Mouse (Mus musculus) megakaryocyte, adult 5-6 weeks (primary cell): ENCODE results near the gene Trir. TPM values are rescaled to one million over a fixed set of nuclear protein-coding genes. Genes with fewer than 3 reads are reported as not detected.

Source experiments
- total RNA-seq, 2 experiments: library from RNA; stranded (forward) in 1 of 2; stranded (reverse) in 1 of 2; fragments of 153-499, 151-499 nt in 1 of 2; fragments of 221-1000, 200-1000 nt in 1 of 2; gene quantifications; 2 replicates each; pipeline versions ENCODE4 v1.2.3 to v1.2.4; 2015 to 2017

The Trir gene
- total RNA-seq, 2 experiments from 2014 or later, result 138 to 422 TPM

Other genes with a start within 250 kb of the Trir start
- 23.8 and 26.9 TPM in 2 replicates for gene Nfix, start 226.5 kb upstream of the Trir start, total RNA-seq (2015)
- gene Nfix, start 226.5 kb upstream of the Trir start, total RNA-seq (2017), result 7.7 and 17.0 TPM in 2 replicates
- gene Dand5, start 204.0 kb upstream of the Trir start, total RNA-seq (2015), result 1.4 and 2.6 TPM in 2 replicates
- 0.28 and 4.4 TPM in 2 replicates for gene Dand5, start 204.0 kb upstream of the Trir start, total RNA-seq (2017)
- 6.3 and 6.6 TPM in 2 replicates for gene Gadd45gip1, start 195.3 kb upstream of the Trir start, total RNA-seq (2015)
- gene Gadd45gip1, start 195.3 kb upstream of the Trir start, total RNA-seq (2017), result 13.9 and 20.5 TPM in 2 replicates
- 35.6 and 36.9 TPM in 2 replicates for gene Rad23a, start 186.2 kb upstream of the Trir start, total RNA-seq (2015)
- gene Rad23a, start 186.2 kb upstream of the Trir start, total RNA-seq (2017), result 27.6 and 29.5 TPM in 2 replicates
- gene Calr, start 179.9 kb upstream of the Trir start, total RNA-seq (2015), result 163 and 187 TPM in 2 replicates
- gene Calr, start 179.9 kb upstream of the Trir start, total RNA-seq (2017), result 821 and 830 TPM in 2 replicates
- gene Farsa, start 169.8 kb upstream of the Trir start, total RNA-seq (2015), result 11.6 and 17.3 TPM in 2 replicates
- 49.7 and 53.4 TPM in 2 replicates for gene Farsa, start 169.8 kb upstream of the Trir start, total RNA-seq (2017)
- 67.7 and 97.1 TPM in 2 replicates for gene Syce2, start 154.7 kb upstream of the Trir start, total RNA-seq (2015)
- 46.2 and 47.5 TPM in 2 replicates for gene Syce2, start 154.7 kb upstream of the Trir start, total RNA-seq (2017)
- 7.4 and 8.8 TPM in 2 replicates for gene Gcdh, start 132.9 kb upstream of the Trir start, total RNA-seq (2015)
- 9.7 and 11.9 TPM in 2 replicates for gene Gcdh, start 132.9 kb upstream of the Trir start, total RNA-seq (2017)
- 2.0 and 5.2 TPM in 2 replicates for gene Klf1, start 124.9 kb upstream of the Trir start, total RNA-seq (2015)
- 1.8 and 8.7 TPM in 2 replicates for gene Klf1, start 124.9 kb upstream of the Trir start, total RNA-seq (2017)
- 15.2 and 30.1 TPM in 2 replicates for gene Dnase2a, start 118.3 kb upstream of the Trir start, total RNA-seq (2015)
- gene Dnase2a, start 118.3 kb upstream of the Trir start, total RNA-seq (2017), result 27.4 and 39.0 TPM in 2 replicates
- gene Mast1, start 89.5 kb upstream of the Trir start, total RNA-seq (2015), result 0.02 TPM in 1 of 2 replicates, not detected in the other
- gene Mast1, start 89.5 kb upstream of the Trir start, total RNA-seq (2017), result 0.07 and 0.08 TPM in 2 replicates
- not detected in 2 replicates for gene Rtbdn, start 79.8 kb upstream of the Trir start, total RNA-seq (2015)
- not detected in 2 replicates for gene Rtbdn, start 79.8 kb upstream of the Trir start, total RNA-seq (2017)
- 3.2 TPM in 1 of 2 replicates, not detected in the other for gene Gm49661, start 57.4 kb upstream of the Trir start, total RNA-seq (2015)
- gene Gm49661, start 57.4 kb upstream of the Trir start, total RNA-seq (2017), result not detected in 2 replicates
- 180 and 184 TPM in 2 replicates for gene Prdx2, start 57.2 kb upstream of the Trir start, total RNA-seq (2015)
- 230 and 256 TPM in 2 replicates for gene Prdx2, start 57.2 kb upstream of the Trir start, total RNA-seq (2017)
- gene Rnaseh2a, start 57.1 kb upstream of the Trir start, total RNA-seq (2015), result 56.8 and 75.8 TPM in 2 replicates
- gene Rnaseh2a, start 57.1 kb upstream of the Trir start, total RNA-seq (2017), result 41.1 and 49.0 TPM in 2 replicates
- gene Junb, start 48.1 kb upstream of the Trir start, total RNA-seq (2015), result 45.5 and 60.4 TPM in 2 replicates
- 110 and 125 TPM in 2 replicates for gene Junb, start 48.1 kb upstream of the Trir start, total RNA-seq (2017)
- 0.82 and 1.1 TPM in 2 replicates for gene Hook2, start 36.2 kb upstream of the Trir start, total RNA-seq (2015)
- 3.1 and 6.6 TPM in 2 replicates for gene Hook2, start 36.2 kb upstream of the Trir start, total RNA-seq (2017)
- 0.07 TPM in 1 of 2 replicates, not detected in the other for gene Best2, start 12.3 kb upstream of the Trir start, total RNA-seq (2015)
- gene Best2, start 12.3 kb upstream of the Trir start, total RNA-seq (2017), result not detected in 2 replicates
- gene Asna1, start 1.5 kb upstream of the Trir start, total RNA-seq (2015), result 52.5 and 64.0 TPM in 2 replicates
- gene Asna1, start 1.5 kb upstream of the Trir start, total RNA-seq (2017), result 61.2 and 65.5 TPM in 2 replicates
- gene Tnpo2, start 10.1 kb downstream of the Trir start, total RNA-seq (2015), result 13.2 and 18.8 TPM in 2 replicates
- 13.1 and 17.7 TPM in 2 replicates for gene Tnpo2, start 10.1 kb downstream of the Trir start, total RNA-seq (2017)
- 2.1 and 4.1 TPM in 2 replicates for gene Fbxw9, start 33.2 kb downstream of the Trir start, total RNA-seq (2015)
- gene Fbxw9, start 33.2 kb downstream of the Trir start, total RNA-seq (2017), result 3.0 and 3.2 TPM in 2 replicates
- not detected in 2 replicates for gene Gm5741, start 41.2 kb downstream of the Trir start, total RNA-seq (2015)
- gene Gm5741, start 41.2 kb downstream of the Trir start, total RNA-seq (2017), result not detected in 2 replicates
- gene Dhps, start 44.9 kb downstream of the Trir start, total RNA-seq (2015), result 50.9 and 55.1 TPM in 2 replicates
- gene Dhps, start 44.9 kb downstream of the Trir start, total RNA-seq (2017), result 26.9 and 30.2 TPM in 2 replicates
- 116 and 119 TPM in 2 replicates for gene Wdr83os, start 53.9 kb downstream of the Trir start, total RNA-seq (2015)
- gene Wdr83os, start 53.9 kb downstream of the Trir start, total RNA-seq (2017), result 27.8 and 39.4 TPM in 2 replicates
- 17.0 and 20.5 TPM in 2 replicates for gene Wdr83, start 54.5 kb downstream of the Trir start, total RNA-seq (2015)
- 9.9 and 12.5 TPM in 2 replicates for gene Wdr83, start 54.5 kb downstream of the Trir start, total RNA-seq (2017)
- 204 TPM in 2 replicates for gene Man2b1, start 56.4 kb downstream of the Trir start, total RNA-seq (2015)
- 159 and 161 TPM in 2 replicates for gene Man2b1, start 56.4 kb downstream of the Trir start, total RNA-seq (2017)
- not detected in 2 replicates for gene Zfp791, start 96.3 kb downstream of the Trir start, total RNA-seq (2015)
- gene Zfp791, start 96.3 kb downstream of the Trir start, total RNA-seq (2017), result not detected in 2 replicates
- not detected in 2 replicates for gene Cks1brt, start 125.1 kb downstream of the Trir start, total RNA-seq (2015)
- gene Cks1brt, start 125.1 kb downstream of the Trir start, total RNA-seq (2017), result not detected in 2 replicates
- gene Olfr371, start 199.2 kb downstream of the Trir start, total RNA-seq (2015), result not detected in 2 replicates
- gene Olfr371, start 199.2 kb downstream of the Trir start, total RNA-seq (2017), result not detected in 2 replicates